In genomic region chr17:48274885-48275284, GRCm38 (mm10) we compare ENCODE assay signal across 8 mouse cellular contexts. TPM values are rescaled to one million over a fixed set of nuclear protein-coding genes. Genes with fewer than 3 reads are reported as not detected.
DNase-seq lines count a peak whose midpoint lies in the region; ATAC-seq and TF ChIP-seq lines count a peak whose summit lies in the region.

No protein-coding gene starts in this region.

- peaks cover 8% of the 10 kb centered on the region for H3K4me1 ChIP-seq in bone marrow, adult 2 months (ENCODE audit: control insufficient read depth, insufficient read depth, low read length)

- H3K27ac ChIP-seq in bone marrow, adult 2 months (ENCODE audit: control insufficient read depth, insufficient read depth, low read depth, low read length, poor library complexity) = no peak overlapping the region

- H3K4me3 ChIP-seq in bone marrow, adult 2 months (replicated peaks; ENCODE audit: control insufficient read depth, low read depth, low read length) = no peak overlapping the region

- intact Hi-C loops in heart, postnatal 36 days (cut with DNase I) = loop anchor here (1.0 to 5.0 kb wide), 3 partner anchors 62 to 327 kb away; partner anchors contain the start of gene Nfya

- DNase-seq in cerebellum, adult 11 months = peak; percentile 51
- peak; percentile 80 for DNase-seq in heart, postnatal 36 days
- DNase-seq in left cerebral cortex, adult 8-10 months (ENCODE audit: low spot score in 2 of 2) = peak; percentile 48 to 56
- DNase-seq in spleen, adult 12 weeks (ENCODE audit: low spot score) = peak; percentile 72

- 28% methylated on average over 6 of the region's 6 CpGs for WGBS in bone marrow, adult 2 months

- peak; percentile 74 for TF ChIP-seq CTCF in bone marrow, adult 2 months (IDR thresholded peaks at IDR 0.05; ENCODE audit: control insufficient read depth, insufficient read depth, low read length)

- TF ChIP-seq POLR2A in bone marrow, adult 2 months (IDR thresholded peaks at IDR 0.05; ENCODE audit: borderline replicate concordance, control insufficient read depth, low read depth, low read length) = no peak

- ATAC-seq in cerebellum, adult (ENCODE audit: insufficient number of reproducible peaks, low FRiP score, low TSS enrichment) = no peak
- peak; percentile 57 for ATAC-seq in erythroid progenitor cell, adult 5-6 weeks (replicated peaks; ENCODE audit: low FRiP score, poor library complexity, severe bottlenecking)
- ATAC-seq in megakaryocyte progenitor cell, adult 5-6 weeks (replicated peaks; ENCODE audit: poor library complexity) = peak; percentile 76

RNA-seq across cellular contexts. Expression of gene Treml4, which starts 10.8 kb away (rescaled TPM):
- 5.4 and 21.2 TPM in 2 replicates for polyA plus RNA-seq in bone marrow, adult 2 months (2011; ENCODE audit: insufficient read depth, insufficient read length, low replicate concordance, missing spikeins)
- 2.9 and 4.2 TPM in 2 replicates for total RNA-seq in erythroid progenitor cell, adult 5-6 weeks (2015; ENCODE audit: low replicate concordance)
- total RNA-seq in erythroid progenitor cell, adult 5-6 weeks (2017; ENCODE audit: low replicate concordance) = 3.5 and 16.2 TPM in 2 replicates
- under 1 TPM in 1 of 2 experiments, not detected in 1; 0.19 TPM for total RNA-seq in heart, postnatal 36 days (2021)
- not detected for total RNA-seq in left cerebral cortex, adult 8-10 months (2022)
- total RNA-seq in megakaryocyte progenitor cell, adult 5-6 weeks (2015) = 0.10 and 0.76 TPM in 2 replicates
- total RNA-seq in megakaryocyte progenitor cell, adult 5-6 weeks (2017) = 2.2 and 2.9 TPM in 2 replicates

RNA-seq across cellular contexts. Expression of gene Treml2, which starts 24.4 kb away (rescaled TPM):
- 56.4 and 152 TPM in 2 replicates for polyA plus RNA-seq in bone marrow, adult 2 months (2011; ENCODE audit: insufficient read depth, insufficient read length, low replicate concordance, missing spikeins)
- total RNA-seq in erythroid progenitor cell, adult 5-6 weeks (2015; ENCODE audit: low replicate concordance) = 5.8 and 18.4 TPM in 2 replicates
- 5.7 and 7.7 TPM in 2 replicates for total RNA-seq in erythroid progenitor cell, adult 5-6 weeks (2017; ENCODE audit: low replicate concordance)
- total RNA-seq in heart, postnatal 36 days (2021) = under 1 TPM; 0.58 to 0.62 TPM
- 1 to 10 TPM in 2 of 4 experiments, under 1 TPM in 2; 0.28 to 1.9 (median 0.87) TPM for total RNA-seq in left cerebral cortex, adult 8-10 months (2022)
- total RNA-seq in megakaryocyte progenitor cell, adult 5-6 weeks (2015) = 42.9 and 54.0 TPM in 2 replicates
- 43.9 and 50.8 TPM in 2 replicates for total RNA-seq in megakaryocyte progenitor cell, adult 5-6 weeks (2017)

RNA-seq across cellular contexts. Expression of gene Trem3, which starts 27.3 kb away (rescaled TPM):
- polyA plus RNA-seq in bone marrow, adult 2 months (2011; ENCODE audit: insufficient read depth, insufficient read length, low replicate concordance, missing spikeins) = 18.5 and 53.5 TPM in 2 replicates
- 8.0 and 24.9 TPM in 2 replicates for total RNA-seq in erythroid progenitor cell, adult 5-6 weeks (2015; ENCODE audit: low replicate concordance)
- total RNA-seq in erythroid progenitor cell, adult 5-6 weeks (2017; ENCODE audit: low replicate concordance) = 9.3 and 19.0 TPM in 2 replicates
- not detected for total RNA-seq in heart, postnatal 36 days (2021)
- under 1 TPM in 2 of 4 experiments, not detected in 2; 0.51 to 0.57 TPM for total RNA-seq in left cerebral cortex, adult 8-10 months (2022)
- total RNA-seq in megakaryocyte progenitor cell, adult 5-6 weeks (2015) = 124 and 147 TPM in 2 replicates
- 113 and 150 TPM in 2 replicates for total RNA-seq in megakaryocyte progenitor cell, adult 5-6 weeks (2017)

RNA-seq across cellular contexts. Expression of gene B430306N03Rik, which starts 41.1 kb away (rescaled TPM):
- 14.0 and 32.4 TPM in 2 replicates for polyA plus RNA-seq in bone marrow, adult 2 months (2011; ENCODE audit: insufficient read depth, insufficient read length, low replicate concordance, missing spikeins)
- total RNA-seq in erythroid progenitor cell, adult 5-6 weeks (2015; ENCODE audit: low replicate concordance) = 7.9 and 12.6 TPM in 2 replicates
- total RNA-seq in erythroid progenitor cell, adult 5-6 weeks (2017; ENCODE audit: low replicate concordance) = 2.6 and 8.1 TPM in 2 replicates
- total RNA-seq in heart, postnatal 36 days (2021) = under 1 TPM; 0.17 to 0.41 TPM
- total RNA-seq in left cerebral cortex, adult 8-10 months (2022) = under 1 TPM in 3 of 4 experiments, not detected in 1; 0.15 to 1.00 (median 0.16) TPM
- 8.3 and 11.9 TPM in 2 replicates for total RNA-seq in megakaryocyte progenitor cell, adult 5-6 weeks (2015)
- total RNA-seq in megakaryocyte progenitor cell, adult 5-6 weeks (2017) = 2.7 and 4.6 TPM in 2 replicates

RNA-seq across cellular contexts. Expression of gene Trem1, which starts 42.3 kb away (rescaled TPM):
- 3.8 and 11.7 TPM in 2 replicates for polyA plus RNA-seq in bone marrow, adult 2 months (2011; ENCODE audit: insufficient read depth, insufficient read length, low replicate concordance, missing spikeins)
- total RNA-seq in erythroid progenitor cell, adult 5-6 weeks (2015; ENCODE audit: low replicate concordance) = 1.3 and 4.3 TPM in 2 replicates
- total RNA-seq in erythroid progenitor cell, adult 5-6 weeks (2017; ENCODE audit: low replicate concordance) = 1.4 and 5.2 TPM in 2 replicates
- total RNA-seq in heart, postnatal 36 days (2021) = not detected
- total RNA-seq in left cerebral cortex, adult 8-10 months (2022) = under 1 TPM in 1 of 4 experiments, not detected in 3; 0.21 TPM
- total RNA-seq in megakaryocyte progenitor cell, adult 5-6 weeks (2015) = 4.8 and 5.9 TPM in 2 replicates
- total RNA-seq in megakaryocyte progenitor cell, adult 5-6 weeks (2017) = 13.1 and 15.3 TPM in 2 replicates

Comparison
In these comparisons a context has a peak if more than half of its experiments do, and no peak if none do; other contexts are left out.
1. RNA of gene Trem3, which starts 27.3 kb away (total RNA-seq): 113 to 150 TPM in megakaryocyte progenitor cell, adult 5-6 weeks; 8.0 to 24.9 TPM in erythroid progenitor cell, adult 5-6 weeks, 0.51 to 0.57 TPM in left cerebral cortex, adult 8-10 months and not detected in heart, postnatal 36 days; every median in the first group is over 4 times any median in the second.
2. Peak in every context shown above with its lines, with median percentiles within 50 percentile points of each other: DNase-seq.